Mouse (Mus musculus): ENCODE measurements around the gene Tmem47. TPM values are rescaled to one million over a fixed set of nuclear protein-coding genes. Genes with fewer than 3 reads are reported as not detected.

The Tmem47 gene
- polyA plus RNA-seq (2012): 0.05 TPM in 1 of 2 replicates, not detected in the other

DNA sequence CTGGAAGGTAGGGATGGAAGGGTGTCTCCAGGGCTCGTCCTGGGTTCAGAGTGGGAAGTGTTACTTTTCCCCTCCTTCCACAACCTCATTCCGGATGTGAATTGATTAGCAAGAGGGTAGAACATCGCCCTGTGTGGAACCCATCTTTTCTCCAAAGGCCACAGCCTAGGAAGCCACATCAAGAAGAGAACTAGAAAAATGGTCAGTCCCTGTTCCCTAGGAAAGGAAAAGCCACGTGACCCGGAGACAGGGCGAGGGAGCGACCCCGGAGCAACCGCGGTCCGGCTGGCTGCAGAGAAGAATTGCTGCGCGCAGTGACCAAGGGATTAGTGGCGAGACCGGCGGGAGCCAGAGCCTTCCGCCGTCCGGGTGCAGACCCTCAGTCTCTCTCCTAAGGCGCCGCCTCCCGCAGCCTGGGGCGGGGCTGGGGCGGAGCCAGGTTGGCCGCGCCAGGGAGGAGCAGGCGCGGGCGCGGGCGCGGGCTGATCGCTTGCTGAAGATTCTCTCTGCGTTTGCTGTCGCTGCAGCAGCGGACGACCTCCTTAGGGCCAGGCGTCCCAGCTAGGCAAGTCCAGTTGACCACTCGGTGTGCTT is at the start of gene Tmem47:
Gene Tmem47, plus strand, starts transcription at position 489 of the 594 bp plus-strand sequence.

